Comparison of ENCODE assay signal across 15 mouse cellular contexts in genomic region chr3:35273546-35273945, GRCm38 (mm10).
DNase-seq lines count a peak whose midpoint lies in the region; ATAC-seq lines count a peak whose summit lies in the region.
"Had no signal": no experiment of that assay in that cellular context is flagged by ENCODE, and none has a peak within 500 bp of the region (broad histone marks: within the 10 kb centered on the region; RNA-seq: fewer than 3 reads in every experiment).

No protein-coding gene starts in this region.

- H3K27ac ChIP-seq in hindbrain, embryonic 13.5 days = peak overlapping the region; percentile 52; the same call in 1 of the 2 replicates
- no peak overlapping the region for H3K27ac ChIP-seq in hindbrain, embryonic 14.5 days
- H3K27ac ChIP-seq: embryonic facial prominence, embryonic 13.5 days; heart, adult 2 months; liver, embryonic 13.5 days had no signal

- H3K4me1 ChIP-seq in hindbrain, embryonic 13.5 days (replicated peaks) = peaks cover 12% of the 10 kb centered on the region
- H3K4me1 ChIP-seq in hindbrain, embryonic 14.5 days (replicated peaks; ENCODE audit: control insufficient read depth, insufficient read depth, low read length) = peaks cover 6% of the 10 kb centered on the region
- H3K4me1 ChIP-seq: liver, embryonic 13.5 days had no signal

- H3K36me3 ChIP-seq in hindbrain, embryonic 13.5 days = no peaks in the 10 kb centered on the region
- no peaks in the 10 kb centered on the region for H3K36me3 ChIP-seq in hindbrain, embryonic 14.5 days (replicated peaks; ENCODE audit: control insufficient read depth, insufficient read depth)
- H3K36me3 ChIP-seq: embryonic facial prominence, embryonic 13.5 days; liver, embryonic 13.5 days had no signal

- ATAC-seq in hindbrain, embryonic 13.5 days (ENCODE audit: low FRiP score) = no peak
- no peak; the same call in 1 of the 2 replicates for ATAC-seq in hindbrain, embryonic 14.5 days (ENCODE audit: low FRiP score)
- no peak for ATAC-seq in inflammation-experienced regulatory T-cells, adult 6 months

- WGBS in hindbrain, embryonic 13.5 days = 63% methylated on average over 5 of the region's 5 CpGs
- 52% methylated on average over 5 of the region's 5 CpGs for WGBS in hindbrain, embryonic 14.5 days

- no peak for DNase-seq in hindbrain, embryonic 14.5 days (ENCODE audit: low spot score)
- DNase-seq in left cerebral cortex, postnatal 14 days (ENCODE audit: low spot score in 2 of 2) = peak; percentile 22 to 26
- DNase-seq in left cerebral cortex, adult 9 months (ENCODE audit: low spot score in 2 of 2) = no peak
- DNase-seq in 3T3-L1 (ENCODE audit: low read depth, low spot score) = peak; percentile 39
- DNase-seq in brain, adult 2 months (ENCODE audit: low read depth, low spot score) = peak; percentile 8
- DNase-seq: adrenal gland, adult 8-10 months; cerebellum, postnatal 25 days; heart, adult 2 months; heart, postnatal 36 days; kidney, postnatal 36 days; liver, embryonic 13.5 days; lung, postnatal 14 days had no signal

- no peak overlapping the region for H3K9ac ChIP-seq in hindbrain, embryonic 13.5 days
- no peak overlapping the region for H3K9ac ChIP-seq in hindbrain, embryonic 14.5 days
- H3K9ac ChIP-seq: embryonic facial prominence, embryonic 13.5 days; liver, embryonic 13.5 days had no signal

- intact Hi-C loops in left cerebral cortex, postnatal 14 days (cut with DNase I) = no loop called here

- H3K4me3 ChIP-seq in hindbrain, embryonic 13.5 days = no peak overlapping the region
- no peak overlapping the region for H3K4me3 ChIP-seq in hindbrain, embryonic 14.5 days (replicated peaks; ENCODE audit: low read length)
- H3K4me3 ChIP-seq: embryonic facial prominence, embryonic 13.5 days; heart, adult 2 months; liver, embryonic 13.5 days had no signal

- H3K4me2 ChIP-seq in hindbrain, embryonic 13.5 days = no peak overlapping the region
- no peak overlapping the region for H3K4me2 ChIP-seq in hindbrain, embryonic 14.5 days (replicated peaks)
- H3K4me2 ChIP-seq: embryonic facial prominence, embryonic 13.5 days; liver, embryonic 13.5 days had no signal

- no peaks in the 10 kb centered on the region for H3K9me3 ChIP-seq in hindbrain, embryonic 13.5 days
- H3K9me3 ChIP-seq in hindbrain, embryonic 14.5 days (ENCODE audit: control insufficient read depth, low read length) = 0 out of 2 replicates have a peak, but pooled peaks cover 5% of the 10 kb centered on the region
- H3K9me3 ChIP-seq: liver, embryonic 13.5 days had no signal

- H3K27me3 ChIP-seq in hindbrain, embryonic 13.5 days = no peaks in the 10 kb centered on the region
- H3K27me3 ChIP-seq in hindbrain, embryonic 14.5 days (ENCODE audit: control insufficient read depth, insufficient read depth, low read length) = no peaks in the 10 kb centered on the region
- H3K27me3 ChIP-seq: embryonic facial prominence, embryonic 13.5 days; liver, embryonic 13.5 days had no signal

Comparison
In these comparisons a context has a peak if more than half of its experiments do, and no peak if none do; other contexts are left out.
1. DNase-seq: peak in left cerebral cortex, postnatal 14 days (2 of 2), 3T3-L1 (single experiment) and brain, adult 2 months (single experiment); none in hindbrain, embryonic 14.5 days (single experiment) and left cerebral cortex, adult 9 months (0 of 2).